Mouse (Mus musculus) heart, embryonic 16.5 days (tissue): ENCODE results near the gene Ccl9. TPM values are rescaled to one million over a fixed set of nuclear protein-coding genes. Genes with fewer than 3 reads are reported as not detected.
"Not testable (repeated sequence)": the region's sequence is repeated elsewhere in the genome, so short reads cannot be mapped to it uniquely, and the experiment has no call there.

Source experiments
- ATAC-seq: fragments of 200-750 bp; cut with Nextera tagmentation; replicated peaks from 2 replicates; pipeline ENCODE4 v1.8.0; 2017; ENCODE audit warnings: moderate number of reproducible peaks; ENCODE audit not compliant: insufficient read depth, low FRiP score; ENCODE audit errors: extremely low read depth
- H3K27ac ChIP-seq: fragments of 300-500 bp; sonication (generic); 2 replicates; pipeline ENCODE4 v1.5.1; 2014; ENCODE audit warnings: mild to moderate bottlenecking, low read length, control low read depth, moderate library complexity
- H3K27me3 ChIP-seq: fragments of 300-500 bp; sonication (generic); 2 replicates; pipeline ENCODE4 v1.6.1; 2014; ENCODE audit warnings: low read length, mixed read lengths; ENCODE audit not compliant: control insufficient read depth, insufficient read depth
- H3K36me3 ChIP-seq: fragments of 300-500 bp; sonication (generic); 2 replicates; pipeline ENCODE4 v1.6.1; 2014; ENCODE audit not compliant: control insufficient read depth, insufficient read depth
- H3K4me1 ChIP-seq: fragments of 300-500 bp; sonication (generic); 2 replicates; pipeline ENCODE4 v1.6.1; 2014; ENCODE audit warnings: low read length, mixed read lengths; ENCODE audit not compliant: control insufficient read depth, insufficient read depth
- H3K4me2 ChIP-seq: fragments of 300-500 bp; sonication (generic); 2 replicates; pipeline ENCODE4 v1.6.1; 2014; ENCODE audit warnings: low read depth, mild to moderate bottlenecking, control low read depth, low read length
- H3K4me3 ChIP-seq: fragments of 300-500 bp; sonication (generic); 2 replicates; pipeline ENCODE4 v1.5.1; 2014; ENCODE audit warnings: mild to moderate bottlenecking, control low read depth, low read length
- H3K9ac ChIP-seq: fragments of 300-500 bp; sonication (generic); 2 replicates; pipeline ENCODE4 v1.6.1; 2014; ENCODE audit warnings: low read length, control low read depth
- H3K9me3 ChIP-seq: fragments of 300-500 bp; sonication (generic); replicated peaks from 2 replicates; pipeline ENCODE4 v1.6.1; 2016; ENCODE audit warnings: low read length; ENCODE audit not compliant: control insufficient read depth
- WGBS: fragments of 180-500 bp; shearing (Covaris S2); extraction: QIAGEN DNeasy Blood & Tissue Kit; methylation state at CpG from one replicate; pipeline ENCODE4 v1.1.7; 2014; 5-methylcytosine and 5-hydroxymethylcytosine counted together
- polyA plus RNA-seq: library from polyadenylated mRNA; unstranded; fragments of >200 nt; fragmentation: Nextera tagmentation; extraction: Ambion mirVana; gene quantifications from 2 replicates; pipeline ENCODE4 v1.2.1, GENCODE M21; 2015

Gene Ccl9
- polyA plus RNA-seq, 1 experiment from 2014 or later = 3.6 TPM

- no peaks in the 10 kb centered on the region for H3K4me1 ChIP-seq
- no peaks in the 10 kb centered on the region for H3K27me3 ChIP-seq
- 0 out of 2 replicates have a peak overlapping the region, but pooled peaks have one; percentile 17 for H3K9ac ChIP-seq
- H3K27ac ChIP-seq = no peak overlapping the region
- H3K4me2 ChIP-seq = no peak overlapping the region
- H3K36me3 ChIP-seq = no peaks in the 10 kb centered on the region
- ATAC-seq = peak; percentile 60; the same call in 1 of the 2 replicates
- H3K4me3 ChIP-seq = no peak overlapping the region
- H3K9me3 ChIP-seq = no peaks in the 10 kb centered on the region
- WGBS = 27% methylated on average over 8 of the region's 8 CpGs
Observed at GRCm38 (mm10) chr11:83556085-83556781, 22.2 kb downstream of the Ccl9 start.

- no peak overlapping the region for H3K4me2 ChIP-seq
- H3K9me3 ChIP-seq = no peaks in the 10 kb centered on the region
- no peak overlapping the region for H3K4me3 ChIP-seq
- H3K36me3 ChIP-seq = no peaks in the 10 kb centered on the region
- 84% methylated on average over 5 of the region's 5 CpGs for WGBS
- no peak overlapping the region for H3K27ac ChIP-seq
- no peak overlapping the region for H3K9ac ChIP-seq
- no peaks in the 10 kb centered on the region for H3K4me1 ChIP-seq
- H3K27me3 ChIP-seq = no peaks in the 10 kb centered on the region
- no peak for ATAC-seq
Observed at GRCm38 (mm10) chr11:83551668-83552067, 26.8 kb downstream of the Ccl9 start.

GRCm38 (mm10) chr11:83551037-83551436 lies 27.4 kb downstream of the Ccl9 start:
- not testable (repeated sequence) for H3K27ac ChIP-seq, H3K4me2 ChIP-seq, H3K9me3 ChIP-seq, ATAC-seq, H3K36me3 ChIP-seq, H3K27me3 ChIP-seq, H3K4me1 ChIP-seq, H3K9ac ChIP-seq, H3K4me3 ChIP-seq
- 84% methylated on average over 7 of the region's 7 CpGs for WGBS

- no peak for ATAC-seq
- Histone ChIP-seq H3K4me3 (no peak overlapping the region), H3K4me2 (no peak overlapping the region), H3K27ac (no peak overlapping the region), H3K27me3 (no peaks in the 10 kb centered on the region), H3K4me1 (no peaks in the 10 kb centered on the region), H3K9ac (no peak overlapping the region), H3K36me3 (no peaks in the 10 kb centered on the region), H3K9me3 (no peaks in the 10 kb centered on the region)
- WGBS = 71% methylated on average over 5 of the region's 5 CpGs
Observed at GRCm38 (mm10) chr11:83550186-83550632, 28.2 kb downstream of the Ccl9 start.

GRCm38 (mm10) chr11:83544214-83544613 lies 34.2 kb downstream of the Ccl9 start:
- ATAC-seq = no peak

GRCm38 (mm10) chr11:83541415-83541814 lies 37.0 kb downstream of the Ccl9 start:
- 84% methylated on average over 3 of the region's 3 CpGs for WGBS
- Histone ChIP-seq H3K4me3 (no peak overlapping the region), H3K9ac (no peak overlapping the region), H3K36me3 (no peaks in the 10 kb centered on the region), H3K4me1 (no peaks in the 10 kb centered on the region), H3K27ac (no peak overlapping the region), H3K27me3 (no peaks in the 10 kb centered on the region), H3K9me3 (0 out of 2 replicates have a peak, but pooled peaks cover 3% of the 10 kb centered on the region), H3K4me2 (no peak overlapping the region)
- ATAC-seq = no peak

More at GRCm38 (mm10) chr11:83544214-83544613, 34.2 kb downstream of the Ccl9 start:
- Histone ChIP-seq H3K9ac (no peak overlapping the region), H3K36me3 (no peaks in the 10 kb centered on the region), H3K4me1 (no peaks in the 10 kb centered on the region), H3K27ac (no peak overlapping the region), H3K27me3 (no peaks in the 10 kb centered on the region), H3K4me3 (no peak overlapping the region), H3K4me2 (no peak overlapping the region), H3K9me3 (0 out of 2 replicates have a peak, but pooled peaks cover 3% of the 10 kb centered on the region)
- WGBS = 53% methylated on average over 3 of the region's 3 CpGs

GRCm38 (mm10) chr11:83540931-83541330 lies 37.5 kb downstream of the Ccl9 start:
- Histone ChIP-seq H3K36me3 (no peaks in the 10 kb centered on the region), H3K27me3 (no peaks in the 10 kb centered on the region), H3K9me3 (0 out of 2 replicates have a peak, but pooled peaks cover 3% of the 10 kb centered on the region), H3K4me1 (no peaks in the 10 kb centered on the region), H3K4me2 (no peak overlapping the region), H3K27ac (no peak overlapping the region), H3K4me3 (no peak overlapping the region), H3K9ac (no peak overlapping the region)
- no peak; the same call in 1 of the 2 replicates for ATAC-seq
- WGBS = 53% methylated on average over 2 of the region's 2 CpGs

- H3K4me3 ChIP-seq = no peak overlapping the region
- 0 out of 2 replicates have a peak, but pooled peaks cover 3% of the 10 kb centered on the region for H3K4me1 ChIP-seq
- no peaks in the 10 kb centered on the region for H3K36me3 ChIP-seq
- H3K4me2 ChIP-seq = no peak overlapping the region
- no peaks in the 10 kb centered on the region for H3K27me3 ChIP-seq
- 72% methylated on average over 3 of the region's 3 CpGs for WGBS
- 0 out of 2 replicates have a peak, but pooled peaks cover 3% of the 10 kb centered on the region for H3K9me3 ChIP-seq
- H3K9ac ChIP-seq = no peak overlapping the region
- H3K27ac ChIP-seq = no peak overlapping the region
- ATAC-seq = no peak
Observed at GRCm38 (mm10) chr11:83538705-83539314, 39.6 kb downstream of the Ccl9 start.

- Histone ChIP-seq H3K27ac (no peak overlapping the region), H3K9ac (no peak overlapping the region), H3K27me3 (no peaks in the 10 kb centered on the region), H3K4me1 (0 out of 2 replicates have a peak, but pooled peaks cover 3% of the 10 kb centered on the region), H3K9me3 (no peaks in the 10 kb centered on the region), H3K36me3 (no peaks in the 10 kb centered on the region), H3K4me2 (no peak overlapping the region), H3K4me3 (no peak overlapping the region)
- ATAC-seq = no peak
- 68% methylated on average over 3 of the region's 3 CpGs for WGBS
Observed at GRCm38 (mm10) chr11:83536831-83537230, 41.6 kb downstream of the Ccl9 start.
